Comparison of ENCODE assay signal across 13 mouse cellular contexts in genomic region chr11:114303636-114304354, GRCm38 (mm10).
DNase-seq lines count a peak whose midpoint lies in the region; ATAC-seq and TF ChIP-seq lines count a peak whose summit lies in the region.
"Had no signal": no experiment of that assay in that cellular context is flagged by ENCODE, and none has a peak within 500 bp of the region (broad histone marks: within the 10 kb centered on the region; RNA-seq: fewer than 3 reads in every experiment).

No protein-coding gene starts in this region.

- no peak overlapping the region for H3K4me3 ChIP-seq in lung, embryonic 14.5 days (ENCODE audit: low read depth, low read length)
- no peak overlapping the region for H3K4me3 ChIP-seq in forebrain, embryonic 13.5 days
- no peak overlapping the region for H3K4me3 ChIP-seq in liver, embryonic 14.5 days (ENCODE audit: insufficient read depth in 1 of 2, low read depth in 2 of 2, low read length in 2 of 2)
- no peak overlapping the region for H3K4me3 ChIP-seq in neural tube, embryonic 15.5 days (replicated peaks)
- H3K4me3 ChIP-seq: embryonic facial prominence, embryonic 13.5 days; kidney, embryonic 15.5 days; limb, embryonic 15.5 days; stomach, embryonic 15.5 days had no signal

- no peak overlapping the region for H3K4me2 ChIP-seq in lung, embryonic 14.5 days
- no peak overlapping the region for H3K4me2 ChIP-seq in forebrain, embryonic 13.5 days
- H3K4me2 ChIP-seq in liver, embryonic 14.5 days (ENCODE audit: low read depth): no peak overlapping the region; the same call in 1 of the 2 replicates
- H3K4me2 ChIP-seq in neural tube, embryonic 15.5 days: no peak overlapping the region
- H3K4me2 ChIP-seq: embryonic facial prominence, embryonic 13.5 days; kidney, embryonic 15.5 days; limb, embryonic 15.5 days; stomach, embryonic 15.5 days had no signal

- no peaks in the 10 kb centered on the region for H3K27me3 ChIP-seq in lung, embryonic 14.5 days (ENCODE audit: insufficient read depth, low read length)
- H3K27me3 ChIP-seq in forebrain, embryonic 13.5 days: no peaks in the 10 kb centered on the region
- no peaks in the 10 kb centered on the region for H3K27me3 ChIP-seq in liver, embryonic 14.5 days (ENCODE audit: control insufficient read depth, insufficient read depth, low read length)
- H3K27me3 ChIP-seq in neural tube, embryonic 15.5 days (replicated peaks): no peaks in the 10 kb centered on the region; the same call in 1 of the 2 replicates
- H3K27me3 ChIP-seq: embryonic facial prominence, embryonic 13.5 days; limb, embryonic 15.5 days; stomach, embryonic 15.5 days had no signal

- no peaks in the 10 kb centered on the region for H3K9me3 ChIP-seq in lung, embryonic 14.5 days (ENCODE audit: low read depth, low read length)
- H3K9me3 ChIP-seq in forebrain, embryonic 13.5 days (replicated peaks): no peaks in the 10 kb centered on the region
- no peaks in the 10 kb centered on the region for H3K9me3 ChIP-seq in liver, embryonic 14.5 days (ENCODE audit: control insufficient read depth, low read length)
- no peaks in the 10 kb centered on the region for H3K9me3 ChIP-seq in neural tube, embryonic 15.5 days (replicated peaks)
- H3K9me3 ChIP-seq: embryonic facial prominence, embryonic 13.5 days; kidney, embryonic 15.5 days; limb, embryonic 15.5 days; stomach, embryonic 15.5 days had no signal

- no peak for ATAC-seq in lung, embryonic 14.5 days (ENCODE audit: insufficient read depth)
- ATAC-seq in forebrain, embryonic 13.5 days: peak; percentile 78
- ATAC-seq in liver, embryonic 14.5 days (ENCODE audit: insufficient read depth): peak; percentile 95
- ATAC-seq in neural tube, embryonic 15.5 days (ENCODE audit: low FRiP score): peak; percentile 74; the same call in 1 of the 2 replicates

- H3K4me1 ChIP-seq in lung, embryonic 14.5 days (ENCODE audit: insufficient read depth): no peaks in the 10 kb centered on the region
- H3K4me1 ChIP-seq in forebrain, embryonic 13.5 days: peaks cover 31% of the 10 kb centered on the region
- peaks cover 0 to 5% of the 10 kb centered on the region in 2 experiments; a peak in 2 of 4 replicates for H3K4me1 ChIP-seq in liver, embryonic 14.5 days (replicated peaks; ENCODE audit: control insufficient read depth in 2 of 2, insufficient read depth in 2 of 2, low read length in 1 of 2)
- peaks cover 22% of the 10 kb centered on the region for H3K4me1 ChIP-seq in neural tube, embryonic 15.5 days
- H3K4me1 ChIP-seq: stomach, embryonic 15.5 days had no signal

- peak; percentile 36 for TF ChIP-seq EP300 in liver, embryonic 14.5 days (IDR thresholded peaks at IDR 0.05; ENCODE audit: low read depth)

- no peaks in the 10 kb centered on the region for H3K36me3 ChIP-seq in lung, embryonic 14.5 days (ENCODE audit: insufficient read depth)
- no peaks in the 10 kb centered on the region for H3K36me3 ChIP-seq in forebrain, embryonic 13.5 days (ENCODE audit: poor library complexity, severe bottlenecking)
- H3K36me3 ChIP-seq in liver, embryonic 14.5 days (replicated peaks; ENCODE audit: control insufficient read depth, insufficient read depth, low read depth): no peaks in the 10 kb centered on the region
- H3K36me3 ChIP-seq in neural tube, embryonic 15.5 days: no peaks in the 10 kb centered on the region
- H3K36me3 ChIP-seq: embryonic facial prominence, embryonic 13.5 days; kidney, embryonic 15.5 days; limb, embryonic 15.5 days; stomach, embryonic 15.5 days had no signal

- TF ChIP-seq CTCF in lung, embryonic 14.5 days (IDR thresholded peaks at IDR 0.05; ENCODE audit: low read depth): no peak
- TF ChIP-seq CTCF in liver, embryonic 14.5 days (IDR thresholded peaks at IDR 0.05; ENCODE audit: low read depth): no peak

- H3K27ac ChIP-seq in lung, embryonic 14.5 days (ENCODE audit: low read depth): no peak overlapping the region
- H3K27ac ChIP-seq in forebrain, embryonic 13.5 days: no peak overlapping the region
- H3K27ac ChIP-seq in liver, embryonic 14.5 days: peak overlapping the region; percentile 31; the same call in 1 of the 2 replicates
- no peak overlapping the region; the same call in 1 of the 2 replicates for H3K27ac ChIP-seq in neural tube, embryonic 15.5 days (replicated peaks)
- H3K27ac ChIP-seq: embryonic facial prominence, embryonic 13.5 days; kidney, embryonic 15.5 days; limb, embryonic 15.5 days; stomach, embryonic 15.5 days had no signal

- peak; percentile 31 for DNase-seq in lung, embryonic 14.5 days
- no peak for DNase-seq in lung, postnatal 10 days
- DNase-seq in liver, embryonic 14.5 days (ENCODE audit: low read depth in 3 of 3, low spot score in 3 of 3): peak in 2 of 3 experiments; percentile 37 to 43
- no peak for DNase-seq in gastrocnemius, postnatal 36 days
- DNase-seq in urinary bladder, postnatal 14 days (ENCODE audit: low spot score): no peak
- DNase-seq in urinary bladder, postnatal 25 days (ENCODE audit: low spot score): no peak
- DNase-seq: heart, adult 18-20 months had no signal

- no peak overlapping the region for H3K9ac ChIP-seq in lung, embryonic 14.5 days
- H3K9ac ChIP-seq in forebrain, embryonic 13.5 days: no peak overlapping the region
- H3K9ac ChIP-seq in liver, embryonic 14.5 days (replicated peaks): no peak overlapping the region
- no peak overlapping the region for H3K9ac ChIP-seq in neural tube, embryonic 15.5 days (replicated peaks)
- H3K9ac ChIP-seq: embryonic facial prominence, embryonic 13.5 days; kidney, embryonic 15.5 days; limb, embryonic 15.5 days; stomach, embryonic 15.5 days had no signal

- intact Hi-C loops in gastrocnemius, postnatal 36 days (cut with DNase I): no loop called here

- WGBS in lung, embryonic 14.5 days: 55% methylated on average over 13 of the region's 13 CpGs
- 39% methylated on average over 13 of the region's 13 CpGs for WGBS in forebrain, embryonic 13.5 days
- WGBS in liver, embryonic 14.5 days (ENCODE audit: insufficient replicate concordance): 46% methylated on average over 13 of the region's 13 CpGs
- 41% methylated on average over 13 of the region's 13 CpGs for WGBS in neural tube, embryonic 15.5 days

Comparison
In these comparisons a context has a peak if more than half of its experiments do, and no peak if none do; other contexts are left out.
1. DNase-seq: peak in lung, embryonic 14.5 days (single experiment) and liver, embryonic 14.5 days (2 of 3); none in lung, postnatal 10 days (single experiment), gastrocnemius, postnatal 36 days (0 of 2), urinary bladder, postnatal 14 days (single experiment) and urinary bladder, postnatal 25 days (single experiment).